Mouse (Mus musculus) kidney, embryonic 15.5 days (tissue): Measurements from ENCODE around the gene Naxe. TPM values are rescaled to one million over a fixed set of nuclear protein-coding genes. Genes with fewer than 3 reads are reported as not detected.
A peak's percentile ranks its signal among the peaks of the same experiment; 100 is the strongest.

Experiments
- ATAC-seq: fragments of 200-750 bp; cut with Nextera tagmentation; replicated peaks from 2 replicates; pipeline ENCODE4 v1.8.0; 2017; ENCODE audit warnings: moderate TSS enrichment; ENCODE audit not compliant: low FRiP score
- H3K27ac ChIP-seq: fragments of 300-500 bp; sonication (generic); 2 replicates; pipeline ENCODE4 v1.5.1; 2015; ENCODE audit warnings: mild to moderate bottlenecking, inconsistent platforms
- H3K27me3 ChIP-seq: fragments of 300-500 bp; sonication (generic); 2 replicates; pipeline ENCODE4 v1.6.1; 2015; ENCODE audit warnings: inconsistent platforms
- H3K36me3 ChIP-seq: fragments of 300-500 bp; sonication (generic); 2 replicates; pipeline ENCODE4 v1.6.1; 2015; ENCODE audit warnings: inconsistent platforms
- H3K4me1 ChIP-seq: fragments of 300-500 bp; sonication (generic); 2 replicates; pipeline ENCODE4 v1.6.1; 2015; ENCODE audit warnings: inconsistent platforms
- H3K4me2 ChIP-seq: fragments of 300-500 bp; sonication (generic); 2 replicates; pipeline ENCODE4 v1.6.1; 2015; ENCODE audit warnings: moderate library complexity, mild to moderate bottlenecking, inconsistent platforms
- H3K4me3 ChIP-seq: fragments of 300-500 bp; sonication (generic); replicated peaks from 2 replicates; pipeline ENCODE4 v1.5.1; 2015; ENCODE audit warnings: mild to moderate bottlenecking, inconsistent platforms
- H3K9ac ChIP-seq: fragments of 300-500 bp; sonication (generic); 2 replicates; pipeline ENCODE4 v1.6.1; 2015; ENCODE audit warnings: mild to moderate bottlenecking, inconsistent platforms
- H3K9me3 ChIP-seq: fragments of 300-500 bp; sonication (generic); replicated peaks from 2 replicates; pipeline ENCODE4 v1.6.1; 2016; ENCODE audit warnings: inconsistent platforms
- WGBS: fragments of 180-500 bp; shearing (Covaris S2); methylation state at CpG from one replicate; pipeline ENCODE4 v1.1.7; 2015; ENCODE audit warnings: mixed read lengths; 5-methylcytosine and 5-hydroxymethylcytosine counted together
- polyA plus RNA-seq: library from polyadenylated mRNA; unstranded; fragments of >200 nt; fragmentation: Nextera tagmentation; extraction: Ambion mirVana; gene quantifications from 2 replicates; pipeline ENCODE4 v1.2.1, GENCODE M21; 2015

Naxe gene
- polyA plus RNA-seq, 1 experiment from 2014 or later: 174 TPM

- Histone ChIP-seq H3K36me3 (peaks cover 36% of the 10 kb centered on the region), H3K4me3 (no peak overlapping the region), H3K27me3 (no peaks in the 10 kb centered on the region), H3K4me2 (no peak overlapping the region), H3K9me3 (no peaks in the 10 kb centered on the region), H3K4me1 (peaks cover 21% of the 10 kb centered on the region), H3K9ac (no peak overlapping the region), H3K27ac (no peak overlapping the region)
- ATAC-seq: no peak
- WGBS: 96% methylated on average over 2 of the region's 2 CpGs
Observed at GRCm38 (mm10) chr3:88084001-88084400, 25.7 kb upstream of the Naxe start.

- Histone ChIP-seq H3K27me3 (no peaks in the 10 kb centered on the region), H3K4me1 (peaks cover 21% of the 10 kb centered on the region), H3K4me2 (peak overlapping the region; percentile 79), H3K9ac (peak overlapping the region; percentile 49; the same call in 1 of the 2 replicates), H3K36me3 (peaks cover 26% of the 10 kb centered on the region), H3K4me3 (peak overlapping the region; percentile 70), H3K27ac (no peak overlapping the region), H3K9me3 (no peaks in the 10 kb centered on the region)
- ATAC-seq: no peak
- 13% methylated on average over 4 of the region's 4 CpGs for WGBS
Observed at GRCm38 (mm10) chr3:88082663-88083062, 24.4 kb upstream of the Naxe start.

- no peaks in the 10 kb centered on the region for H3K27me3 ChIP-seq
- peak overlapping the region; percentile 49 for H3K9ac ChIP-seq
- ATAC-seq: no peak
- no peaks in the 10 kb centered on the region for H3K9me3 ChIP-seq
- 2% methylated on average over 13 of the region's 13 CpGs for WGBS
- peaks cover 26% of the 10 kb centered on the region for H3K36me3 ChIP-seq
- H3K4me2 ChIP-seq: peak overlapping the region; percentile 79
- peaks cover 21% of the 10 kb centered on the region for H3K4me1 ChIP-seq
- H3K4me3 ChIP-seq: peak overlapping the region; percentile 70
- H3K27ac ChIP-seq: peak overlapping the region; percentile 28; the same call in 1 of the 2 replicates
Observed at GRCm38 (mm10) chr3:88082224-88082618, 23.9 kb upstream of the Naxe start.

GRCm38 (mm10) chr3:88081345-88082223, 23.3 kb upstream of the Naxe start, which contains the start of gene Iqgap3:
Iqgap3 (plus strand) TSS chr3:88081971.
- Histone ChIP-seq H3K4me2 (peak within 1 kb of the TSS; percentile 79), H3K36me3 (peaks cover 26% of the 10 kb centered on the region), H3K4me3 (peak within 1 kb of the TSS; percentile 70), H3K9me3 (no peaks in the 10 kb centered on the region), H3K27ac (peak within 1 kb of the TSS; percentile 41; the same call in 1 of the 2 replicates), H3K27me3 (no peaks in the 10 kb centered on the region), H3K4me1 (peaks cover 21% of the 10 kb centered on the region), H3K9ac (peak within 1 kb of the TSS; percentile 49)
- 19% methylated on average over 33 of the region's 33 CpGs for WGBS
- ATAC-seq: peak; percentile 90

GRCm38 (mm10) chr3:88078204-88078603, 19.9 kb upstream of the Naxe start, which contains the start of gene Ttc24:
Ttc24 (minus strand) TSS chr3:88078304.
- Histone ChIP-seq H3K27me3 (no peaks in the 10 kb centered on the region), H3K36me3 (no peaks in the 10 kb centered on the region), H3K9me3 (no peaks in the 10 kb centered on the region), H3K4me1 (peaks cover 17% of the 10 kb centered on the region), H3K9ac (no peak within 1 kb of the TSS), H3K27ac (no peak within 1 kb of the TSS), H3K4me2 (no peak within 1 kb of the TSS), H3K4me3 (no peak within 1 kb of the TSS)
- ATAC-seq: no peak
- 65% methylated on average over 4 of the region's 4 CpGs for WGBS

GRCm38 (mm10) chr3:88077441-88077840, 19.1 kb upstream of the Naxe start:
- Histone ChIP-seq H3K4me2 (no peak overlapping the region), H3K27me3 (0 out of 2 replicates have a peak, but pooled peaks cover 3% of the 10 kb centered on the region), H3K4me1 (peaks cover 9% of the 10 kb centered on the region), H3K9me3 (no peaks in the 10 kb centered on the region), H3K36me3 (no peaks in the 10 kb centered on the region), H3K9ac (no peak overlapping the region), H3K4me3 (no peak overlapping the region), H3K27ac (no peak overlapping the region)
- no peak for ATAC-seq
- WGBS: 46% methylated on average over 8 of the region's 8 CpGs

GRCm38 (mm10) chr3:88074766-88075165, 16.5 kb upstream of the Naxe start:
- Histone ChIP-seq H3K4me2 (no peak overlapping the region), H3K36me3 (no peaks in the 10 kb centered on the region), H3K9ac (no peak overlapping the region), H3K27ac (no peak overlapping the region), H3K4me1 (no peaks in the 10 kb centered on the region), H3K9me3 (no peaks in the 10 kb centered on the region), H3K27me3 (peaks cover 14% of the 10 kb centered on the region; the same call in 1 of the 2 replicates), H3K4me3 (no peak overlapping the region)
- no peak for ATAC-seq
- 80% methylated on average over 8 of the region's 8 CpGs for WGBS

GRCm38 (mm10) chr3:88074351-88074750, 16.1 kb upstream of the Naxe start:
- Histone ChIP-seq H3K27me3 (peaks cover 15% of the 10 kb centered on the region; the same call in 1 of the 2 replicates), H3K9ac (no peak overlapping the region), H3K36me3 (no peaks in the 10 kb centered on the region), H3K27ac (no peak overlapping the region), H3K4me1 (no peaks in the 10 kb centered on the region), H3K4me3 (no peak overlapping the region), H3K4me2 (no peak overlapping the region), H3K9me3 (no peaks in the 10 kb centered on the region)
- no peak for ATAC-seq
- 73% methylated on average over 2 of the region's 2 CpGs for WGBS

- H3K4me2 ChIP-seq: no peak overlapping the region
- no peak for ATAC-seq
- no peaks in the 10 kb centered on the region for H3K9me3 ChIP-seq
- 60% methylated on average over 2 of the region's 2 CpGs for WGBS
- peaks cover 15% of the 10 kb centered on the region; the same call in 1 of the 2 replicates for H3K27me3 ChIP-seq
- H3K36me3 ChIP-seq: no peaks in the 10 kb centered on the region
- no peak overlapping the region for H3K9ac ChIP-seq
- H3K27ac ChIP-seq: no peak overlapping the region
- H3K4me1 ChIP-seq: no peaks in the 10 kb centered on the region
- no peak overlapping the region for H3K4me3 ChIP-seq
Observed at GRCm38 (mm10) chr3:88073631-88074030, 15.3 kb upstream of the Naxe start.

- H3K27me3 ChIP-seq: peaks cover 15% of the 10 kb centered on the region; the same call in 1 of the 2 replicates
- no peak overlapping the region for H3K9ac ChIP-seq
- H3K4me2 ChIP-seq: no peak overlapping the region
- peak; percentile 66; the same call in 1 of the 2 replicates for ATAC-seq
- H3K27ac ChIP-seq: no peak overlapping the region
- 0 out of 2 replicates have a peak, but pooled peaks cover 4% of the 10 kb centered on the region for H3K4me1 ChIP-seq
- H3K36me3 ChIP-seq: no peaks in the 10 kb centered on the region
- under 1% methylated on average over 5 of the region's 5 CpGs for WGBS
- H3K4me3 ChIP-seq: no peak overlapping the region
- H3K9me3 ChIP-seq: no peaks in the 10 kb centered on the region
Observed at GRCm38 (mm10) chr3:88071783-88072182, 13.5 kb upstream of the Naxe start.

GRCm38 (mm10) chr3:88068386-88068785, 10.1 kb upstream of the Naxe start:
- whole genome bisulfite sequencing: 14% methylated on average over 2 of the region's 2 CpGs
- H3K4me3 ChIP-seq: no peak overlapping the region
- no peaks in the 10 kb centered on the region for H3K36me3 ChIP-seq
- H3K27me3 ChIP-seq: peaks cover 15% of the 10 kb centered on the region; the same call in 1 of the 2 replicates
- no peaks in the 10 kb centered on the region for H3K9me3 ChIP-seq
- H3K4me1 ChIP-seq: 0 out of 2 replicates have a peak, but pooled peaks cover 4% of the 10 kb centered on the region
- no peak overlapping the region for H3K9ac ChIP-seq
- ATAC-seq: no peak
- H3K27ac ChIP-seq: no peak overlapping the region
- no peak overlapping the region for H3K4me2 ChIP-seq

- H3K9ac ChIP-seq: peak overlapping the region; percentile 77; the same call in 1 of the 2 replicates
- no peak overlapping the region for H3K27ac ChIP-seq
- WGBS: 94% methylated on average over 6 of the region's 6 CpGs
- H3K4me1 ChIP-seq: peaks cover 18% of the 10 kb centered on the region
- H3K4me2 ChIP-seq: peak overlapping the region; percentile 87
- H3K4me3 ChIP-seq: peak overlapping the region; percentile 65
- H3K36me3 ChIP-seq: peaks cover 49% of the 10 kb centered on the region
- ATAC-seq: no peak
- H3K27me3 ChIP-seq: no peaks in the 10 kb centered on the region
- no peaks in the 10 kb centered on the region for H3K9me3 ChIP-seq
Observed at GRCm38 (mm10) chr3:88057030-88057429, 1.3 kb downstream of the Naxe start.
